Mouse (Mus musculus): ENCODE results near the gene Wnt10a. TPM values are rescaled to one million over a fixed set of nuclear protein-coding genes. Genes with fewer than 3 reads are reported as not detected.
"Not testable (repeated sequence)": the region's sequence is repeated elsewhere in the genome, so short reads cannot be mapped to it uniquely, and the experiment has no call there.

Gene Wnt10a
- total RNA-seq, 1 experiment from 2014 or later: 0.27 TPM

GRCm38 (mm10) chr1:74787846-74788245 lies 3.5 kb upstream of the Wnt10a start:
- DNase-seq: peak; percentile 62

- no peak for DNase-seq
These were observed 2.6 kb upstream of the Wnt10a start for GRCm38 (mm10) chr1:74788603-74789176.

GRCm38 (mm10) chr1:74790095-74790494 lies 1.2 kb upstream of the Wnt10a start:
- no peak for DNase-seq

GRCm38 (mm10) chr1:74792831-74793660 lies 1.7 kb downstream of the Wnt10a start:
- no peak for DNase-seq

- no peak for DNase-seq
These were observed 3.3 kb downstream of the Wnt10a start for GRCm38 (mm10) chr1:74794487-74795144.

GRCm38 (mm10) chr1:74795145-74795529 lies 3.8 kb downstream of the Wnt10a start:
- no peak for DNase-seq

- DNase-seq: no peak
These were observed 6.1 kb downstream of the Wnt10a start for GRCm38 (mm10) chr1:74797459-74797858.

- no peak for DNase-seq
These were observed 9.1 kb downstream of the Wnt10a start for GRCm38 (mm10) chr1:74800424-74800888.

GRCm38 (mm10) chr1:74801631-74802140 lies 10.4 kb downstream of the Wnt10a start:
- DNase-seq: no peak

GRCm38 (mm10) chr1:74802795-74803656 lies 11.7 kb downstream of the Wnt10a start:
- DNase-seq: peak; percentile 74

- no peak for DNase-seq
These were observed 13.0 kb downstream of the Wnt10a start for GRCm38 (mm10) chr1:74804211-74804870.

GRCm38 (mm10) chr1:74805340-74805835 lies 14.1 kb downstream of the Wnt10a start:
- no peak for DNase-seq

- DNase-seq: no peak
These were observed 14.5 kb downstream of the Wnt10a start for GRCm38 (mm10) chr1:74805843-74806242.

- DNase-seq: peak; percentile 42
These were observed 15.3 kb downstream of the Wnt10a start for GRCm38 (mm10) chr1:74806360-74807311.

GRCm38 (mm10) chr1:74807551-74808071 lies 16.3 kb downstream of the Wnt10a start:
- peak; percentile 64 for DNase-seq

- DNase-seq: peak; percentile 89
These were observed 16.8 kb downstream of the Wnt10a start for GRCm38 (mm10) chr1:74808078-74808477.

GRCm38 (mm10) chr1:74809007-74809406 lies 17.7 kb downstream of the Wnt10a start:
- no peak for DNase-seq

- no peak for DNase-seq
These were observed 23.8 kb downstream of the Wnt10a start for GRCm38 (mm10) chr1:74814931-74815647.

- DNase-seq: not testable (repeated sequence)
These were observed 24.6 kb downstream of the Wnt10a start for GRCm38 (mm10) chr1:74815965-74816364.
